Mouse (Mus musculus) neural tube, embryonic 14.5 days (tissue): ENCODE results near the gene Mpc1. TPM values are rescaled to one million over a fixed set of nuclear protein-coding genes. Genes with fewer than 3 reads are reported as not detected.
"Not testable (repeated sequence)": the region's sequence is repeated elsewhere in the genome, so short reads cannot be mapped to it uniquely, and the experiment has no call there.

Source experiments
- ATAC-seq: fragments of 200-750 bp; cut with Nextera tagmentation; 2 replicates; pipeline ENCODE4 v1.8.0; 2017; ENCODE audit warnings: low read depth, mild to moderate bottlenecking, moderate TSS enrichment, moderate library complexity
- H3K27ac ChIP-seq: fragments of 300-500 bp; sonication (generic); 2 replicates; pipeline ENCODE4 v1.5.1; 2014; ENCODE audit warnings: low read depth, mild to moderate bottlenecking, control low read depth, low read length, moderate library complexity, mixed read lengths
- H3K27me3 ChIP-seq: fragments of 300-500 bp; sonication (generic); 2 replicates; pipeline ENCODE4 v1.6.1; 2014; ENCODE audit warnings: low read length; ENCODE audit not compliant: control insufficient read depth, insufficient read depth
- H3K36me3 ChIP-seq: fragments of 300-500 bp; sonication (generic); 2 replicates; pipeline ENCODE4 v1.6.1; 2014; ENCODE audit warnings: low read length, mixed read lengths; ENCODE audit not compliant: control insufficient read depth, insufficient read depth
- H3K4me1 ChIP-seq: fragments of 300-500 bp; sonication (generic); 2 replicates; pipeline ENCODE4 v1.6.1; 2014; ENCODE audit warnings: low read length; ENCODE audit not compliant: control insufficient read depth, insufficient read depth
- H3K4me2 ChIP-seq: fragments of 300-500 bp; sonication (generic); 2 replicates; pipeline ENCODE4 v1.6.1; 2014; ENCODE audit warnings: mild to moderate bottlenecking, low read depth, low read length, control low read depth
- H3K4me3 ChIP-seq: fragments of 300-500 bp; sonication (generic); 2 replicates; pipeline ENCODE4 v1.5.1; 2014; ENCODE audit warnings: low read depth, low read length, control low read depth, mixed read lengths
- H3K9ac ChIP-seq: fragments of 300-500 bp; sonication (generic); replicated peaks from 2 replicates; pipeline ENCODE4 v1.6.1; 2014; ENCODE audit warnings: low read depth, mild to moderate bottlenecking, control low read depth, low read length, mixed read lengths
- H3K9me3 ChIP-seq: fragments of 300-500 bp; sonication (generic); 2 replicates; pipeline ENCODE4 v1.6.1; 2016; ENCODE audit warnings: low read length; ENCODE audit not compliant: control insufficient read depth
- WGBS: fragments of 180-500 bp; shearing (Covaris S2); extraction: QIAGEN DNeasy Blood & Tissue Kit; methylation state at CpG from one replicate; pipeline ENCODE4 v1.1.7; 2014; 5-methylcytosine and 5-hydroxymethylcytosine counted together
- polyA plus RNA-seq: library from polyadenylated mRNA; unstranded; fragments of >200 nt; fragmentation: Nextera tagmentation; extraction: Ambion mirVana; gene quantifications from 2 replicates; pipeline ENCODE4 v1.2.1, GENCODE M21; 2014

Mpc1 gene
- polyA plus RNA-seq, 1 experiment from 2014 or later, result 480 TPM

- not testable (repeated sequence) for H3K4me3 ChIP-seq, H3K4me2 ChIP-seq, H3K4me1 ChIP-seq, H3K9ac ChIP-seq, H3K27me3 ChIP-seq, H3K27ac ChIP-seq, H3K36me3 ChIP-seq, ATAC-seq, H3K9me3 ChIP-seq
- no CpG with 5 or more reads among the region's 5 CpGs for WGBS
Observed at GRCm38 (mm10) chr17:8337159-8337558, 54.5 kb downstream of the Mpc1 start, which contains the start of gene Prr18. Prr18 (plus strand) TSS chr17:8337459.

- H3K27me3 ChIP-seq, result 0 out of 2 replicates have a peak, but pooled peaks cover 3% of the 10 kb centered on the region
- peaks cover 14% of the 10 kb centered on the region for H3K4me1 ChIP-seq
- no peak; the same call in none of the 2 replicates for ATAC-seq
- 12% methylated on average over 8 of the region's 8 CpGs for WGBS
- H3K4me2 ChIP-seq, result peak overlapping the region; percentile 94
- peak overlapping the region; percentile 76 for H3K4me3 ChIP-seq
- H3K9ac ChIP-seq, result peak overlapping the region; percentile 97
- no peaks in the 10 kb centered on the region for H3K36me3 ChIP-seq
- H3K9me3 ChIP-seq, result no peaks in the 10 kb centered on the region
- peak overlapping the region; percentile 80 for H3K27ac ChIP-seq
Observed at GRCm38 (mm10) chr17:8339666-8340374, 57.1 kb downstream of the Mpc1 start.

- H3K27me3 ChIP-seq, result 0 out of 2 replicates have a peak, but pooled peaks cover 3% of the 10 kb centered on the region
- ATAC-seq, result peak; percentile 86
- peak overlapping the region; percentile 97 for H3K9ac ChIP-seq
- H3K9me3 ChIP-seq, result no peaks in the 10 kb centered on the region
- 1% methylated on average over 55 of the region's 92 CpGs for WGBS
- peak overlapping the region; percentile 76 for H3K4me3 ChIP-seq
- H3K27ac ChIP-seq, result peak overlapping the region; percentile 80
- H3K4me2 ChIP-seq, result peak overlapping the region; percentile 94
- no peaks in the 10 kb centered on the region for H3K36me3 ChIP-seq
- peaks cover 14% of the 10 kb centered on the region for H3K4me1 ChIP-seq
Observed at GRCm38 (mm10) chr17:8340407-8341359, 58.0 kb downstream of the Mpc1 start.

GRCm38 (mm10) chr17:8341360-8341963 lies 58.8 kb downstream of the Mpc1 start:
- WGBS, result 9% methylated on average over 41 of the region's 46 CpGs
- no peaks in the 10 kb centered on the region for H3K9me3 ChIP-seq
- H3K27me3 ChIP-seq, result 0 out of 2 replicates have a peak, but pooled peaks cover 3% of the 10 kb centered on the region
- peak overlapping the region; percentile 97 for H3K9ac ChIP-seq
- peak; percentile 50 for ATAC-seq
- H3K4me2 ChIP-seq, result peak overlapping the region; percentile 94
- H3K36me3 ChIP-seq, result no peaks in the 10 kb centered on the region
- H3K27ac ChIP-seq, result peak overlapping the region; percentile 80
- peaks cover 14% of the 10 kb centered on the region for H3K4me1 ChIP-seq
- peak overlapping the region; percentile 76 for H3K4me3 ChIP-seq

- no peaks in the 10 kb centered on the region for H3K36me3 ChIP-seq
- 0 out of 2 replicates have a peak, but pooled peaks cover 3% of the 10 kb centered on the region for H3K27me3 ChIP-seq
- H3K4me1 ChIP-seq, result peaks cover 14% of the 10 kb centered on the region
- WGBS, result 45% methylated on average over 5 of the region's 5 CpGs
- no peak overlapping the region for H3K4me3 ChIP-seq
- H3K27ac ChIP-seq, result no peak overlapping the region
- ATAC-seq, result no peak
- H3K9ac ChIP-seq, result no peak overlapping the region
- H3K4me2 ChIP-seq, result peak overlapping the region; percentile 94
- H3K9me3 ChIP-seq, result no peaks in the 10 kb centered on the region
Observed at GRCm38 (mm10) chr17:8342706-8343105, 60.0 kb downstream of the Mpc1 start.

DNA sequence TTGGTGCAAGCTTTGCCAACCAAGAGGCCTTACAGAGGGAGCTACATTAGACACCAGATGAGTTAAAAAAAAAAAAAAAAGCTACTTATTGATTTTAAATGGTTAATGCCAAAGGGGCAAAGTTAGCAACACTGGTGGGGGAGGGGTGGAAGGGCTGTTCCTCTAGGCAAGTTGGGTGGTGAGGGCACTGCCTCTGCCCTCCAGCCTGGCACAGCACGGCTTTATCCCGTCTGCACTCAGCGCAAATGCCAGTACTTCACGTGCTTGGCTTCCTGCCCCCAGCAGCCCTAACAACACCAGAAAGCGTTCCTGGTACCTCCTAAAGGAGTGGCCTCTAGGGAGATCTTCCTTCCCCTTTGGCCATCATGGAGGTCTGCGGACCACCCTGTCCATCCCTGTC lies 60.7 kb downstream of the Mpc1 start:
- Histone ChIP-seq H3K36me3 (no peaks in the 10 kb centered on the region), H3K27ac (no peak overlapping the region), H3K4me2 (0 out of 2 replicates have a peak overlapping the region, but pooled peaks have one; percentile 6), H3K27me3 (0 out of 2 replicates have a peak, but pooled peaks cover 3% of the 10 kb centered on the region), H3K4me1 (peaks cover 14% of the 10 kb centered on the region), H3K9ac (no peak overlapping the region), H3K4me3 (no peak overlapping the region), H3K9me3 (no peaks in the 10 kb centered on the region)
- ATAC-seq, result no peak
- WGBS, result 72% methylated on average over 6 of the region's 6 CpGs

Other genes with a start within 250 kb of the Mpc1 start
- 0.33 TPM in 1 of 2 replicates, not detected in the other for gene Gm49673, start 135.1 kb upstream of the Mpc1 start, polyA plus RNA-seq
- gene Rnaset2a, start 134.8 kb upstream of the Mpc1 start, polyA plus RNA-seq, result 8.3 and 11.7 TPM in 2 replicates
- gene Fgfr1op, start 117.4 kb upstream of the Mpc1 start, polyA plus RNA-seq, result 30.9 and 34.9 TPM in 2 replicates
- not detected in 2 replicates for gene Ccr6, start 46.9 kb upstream of the Mpc1 start, polyA plus RNA-seq
- gene Sft2d1, start 28.2 kb downstream of the Mpc1 start, polyA plus RNA-seq, result 149 and 195 TPM in 2 replicates
- 17.0 and 20.6 TPM in 2 replicates for gene Prr18, start 54.6 kb downstream of the Mpc1 start, polyA plus RNA-seq
- 0.81 and 0.96 TPM in 2 replicates for gene T2, start 73.1 kb downstream of the Mpc1 start, polyA plus RNA-seq
- gene T, start 151.5 kb downstream of the Mpc1 start, polyA plus RNA-seq, result 0.37 and 0.44 TPM in 2 replicates
- 16.2 and 17.0 TPM in 2 replicates for gene Pde10a, start 242.5 kb downstream of the Mpc1 start, polyA plus RNA-seq